Mouse (Mus musculus): ENCODE results near the gene Emc10.

The Emc10 gene

GRCm38 (mm10) chr7:44462218-44463055 is 33.9 kb downstream of the Emc10 start:
- DNase-seq: no peak

GRCm38 (mm10) chr7:44461503-44462217 is 34.7 kb downstream of the Emc10 start:
- DNase-seq: no peak

DNA sequence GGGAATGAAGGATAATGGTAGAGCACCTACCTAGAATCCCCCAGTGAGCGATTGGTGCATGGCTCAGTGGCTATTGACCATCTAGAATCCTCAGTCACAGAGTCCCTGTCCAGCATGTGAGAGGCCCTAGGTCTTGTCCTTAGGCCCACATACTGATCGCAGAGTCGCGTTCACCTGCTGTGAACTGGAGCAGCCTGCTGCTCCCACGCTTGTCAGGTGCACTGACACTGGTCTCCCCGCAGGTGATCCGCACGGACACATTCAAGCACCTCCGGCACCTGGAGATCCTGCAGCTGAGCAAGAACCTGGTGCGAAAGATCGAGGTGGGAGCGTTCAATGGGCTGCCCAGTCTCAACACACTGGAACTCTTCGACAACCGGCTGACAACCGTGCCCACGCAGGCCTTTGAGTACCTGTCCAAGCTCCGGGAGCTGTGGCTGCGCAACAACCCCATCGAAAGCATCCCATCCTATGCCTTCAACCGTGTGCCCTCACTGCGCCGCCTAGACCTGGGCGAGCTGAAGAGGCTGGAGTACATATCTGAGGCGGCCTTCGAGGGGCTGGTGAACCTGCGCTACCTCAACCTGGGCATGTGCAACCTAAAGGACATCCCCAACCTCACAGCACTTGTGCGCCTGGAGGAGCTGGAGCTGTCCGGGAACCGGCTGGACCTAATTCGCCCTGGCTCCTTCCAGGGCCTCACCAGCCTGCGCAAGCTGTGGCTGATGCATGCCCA is 35.4 kb downstream of the Emc10 start:
- no peak for DNase-seq

GRCm38 (mm10) chr7:44460067-44460466 is 36.3 kb downstream of the Emc10 start:
- no peak for DNase-seq

GRCm38 (mm10) chr7:44456302-44456701 is 40.0 kb downstream of the Emc10 start:
- DNase-seq: no peak

GRCm38 (mm10) chr7:44453256-44453655 is 43.1 kb downstream of the Emc10 start:
- DNase-seq: no peak

DNA sequence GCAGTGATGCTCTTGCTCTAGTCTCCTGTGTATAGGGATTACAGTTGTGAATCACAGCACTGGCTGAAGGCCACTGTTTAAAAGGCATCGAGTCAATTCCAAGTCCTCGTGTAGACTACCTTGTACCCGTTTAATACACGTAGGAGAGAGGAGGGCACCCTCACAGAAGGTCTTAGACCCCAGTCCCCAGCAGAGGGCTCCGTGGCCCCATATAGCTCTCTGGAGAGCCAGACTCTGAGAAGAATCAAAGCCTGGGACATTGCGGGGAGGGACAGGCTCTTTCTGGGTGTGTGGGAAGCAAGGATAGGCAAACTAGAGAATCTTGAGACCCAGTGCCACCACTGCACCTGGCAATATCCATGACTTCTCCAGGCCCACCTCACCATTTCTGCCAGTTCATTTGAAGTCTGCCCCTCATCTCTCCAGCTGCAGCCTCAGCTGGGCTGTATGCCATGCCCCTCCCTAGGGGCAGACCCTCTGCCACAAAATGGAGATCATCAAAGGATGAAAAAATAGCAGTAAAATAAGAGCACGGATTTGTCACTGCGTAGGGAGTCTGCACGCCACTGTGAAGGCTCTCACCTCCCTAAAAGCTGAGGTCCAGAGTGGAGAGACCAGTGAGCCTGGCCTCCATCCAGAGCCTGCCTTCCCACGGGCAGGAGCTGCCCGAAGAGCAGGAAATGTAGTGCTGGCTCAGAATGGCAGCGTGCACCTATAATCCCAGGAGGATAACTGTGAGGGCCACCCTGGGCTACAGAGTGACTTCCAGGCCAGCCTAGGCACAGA is 50.1 kb downstream of the Emc10 start:
- no peak for DNase-seq

- no peak for DNase-seq
Observed at GRCm38 (mm10) chr7:44445528-44445923, 50.8 kb downstream of the Emc10 start.

DNA sequence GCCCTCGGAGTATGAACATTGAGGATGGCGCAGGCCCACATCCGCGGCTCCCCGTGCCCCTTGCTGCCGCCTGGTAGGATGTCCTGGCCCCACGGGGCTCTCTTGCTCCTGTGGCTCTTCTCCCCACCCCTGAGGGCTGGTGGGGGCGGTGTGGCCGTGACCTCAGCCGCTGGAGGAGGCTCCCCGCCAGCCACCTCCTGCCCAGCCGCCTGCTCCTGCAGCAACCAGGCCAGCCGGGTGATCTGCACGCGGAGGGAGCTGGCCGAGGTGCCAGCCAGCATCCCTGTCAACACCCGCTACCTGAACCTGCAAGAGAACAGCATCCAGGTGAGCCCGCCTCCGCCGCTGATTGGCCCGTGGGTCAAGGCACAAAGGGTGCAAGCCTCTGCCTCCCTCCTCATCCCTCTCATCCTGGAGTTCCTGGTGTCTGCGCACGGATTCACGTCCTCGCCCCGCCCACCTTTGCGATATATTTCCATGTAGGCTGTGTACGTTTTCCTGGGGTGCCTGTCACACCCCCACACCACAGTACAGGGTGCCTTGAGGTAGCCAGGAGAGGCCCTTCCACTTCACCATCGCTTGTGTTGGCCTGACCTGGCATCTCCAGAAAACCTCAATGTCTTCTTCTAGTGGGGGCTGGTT is 51.3 kb downstream of the Emc10 start:
- no peak for DNase-seq

DNA sequence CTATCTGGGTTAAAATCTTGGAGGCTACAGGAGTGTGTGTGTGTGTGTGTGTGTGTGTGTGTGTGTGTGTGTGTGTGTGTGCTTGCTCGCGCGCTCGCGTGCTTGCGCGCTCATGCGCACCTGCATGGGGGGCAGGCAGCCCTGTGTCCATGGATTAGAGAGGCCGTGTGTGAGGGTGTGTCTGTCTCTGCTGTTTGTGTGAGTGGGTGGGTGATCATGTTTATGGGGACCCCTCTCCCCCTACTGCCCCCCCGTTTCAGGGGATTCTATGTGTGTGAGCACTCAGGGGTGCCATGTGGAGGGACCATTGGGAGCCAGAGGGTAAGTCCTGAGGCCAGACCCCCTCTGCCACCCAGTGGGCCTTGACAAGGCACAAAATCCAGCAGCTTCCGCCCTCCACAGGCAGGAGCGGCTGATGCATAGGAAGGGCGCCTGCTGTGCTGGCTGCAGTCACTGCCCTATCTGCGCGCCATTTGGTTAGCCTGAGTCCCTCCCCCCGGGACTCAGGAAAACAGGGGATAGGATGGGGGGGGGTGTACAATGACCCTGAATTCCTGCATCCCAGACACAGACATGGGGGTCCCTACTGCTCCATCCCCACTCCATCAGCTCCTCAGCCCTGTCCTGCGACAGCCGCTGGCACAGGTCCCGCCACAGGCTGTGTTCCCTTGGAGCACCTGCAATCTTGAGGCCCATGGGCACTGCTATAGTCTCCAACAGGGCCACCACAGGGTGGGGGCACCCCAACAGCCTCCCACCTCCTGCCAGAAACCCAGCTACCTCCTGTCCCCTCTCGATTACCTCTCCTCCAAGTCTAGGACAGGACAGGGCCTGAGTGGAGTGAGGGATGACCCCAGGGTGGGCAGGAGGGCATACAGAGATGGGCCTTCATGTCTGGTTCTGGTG is 52.8 kb downstream of the Emc10 start:
- no peak for DNase-seq

DNA sequence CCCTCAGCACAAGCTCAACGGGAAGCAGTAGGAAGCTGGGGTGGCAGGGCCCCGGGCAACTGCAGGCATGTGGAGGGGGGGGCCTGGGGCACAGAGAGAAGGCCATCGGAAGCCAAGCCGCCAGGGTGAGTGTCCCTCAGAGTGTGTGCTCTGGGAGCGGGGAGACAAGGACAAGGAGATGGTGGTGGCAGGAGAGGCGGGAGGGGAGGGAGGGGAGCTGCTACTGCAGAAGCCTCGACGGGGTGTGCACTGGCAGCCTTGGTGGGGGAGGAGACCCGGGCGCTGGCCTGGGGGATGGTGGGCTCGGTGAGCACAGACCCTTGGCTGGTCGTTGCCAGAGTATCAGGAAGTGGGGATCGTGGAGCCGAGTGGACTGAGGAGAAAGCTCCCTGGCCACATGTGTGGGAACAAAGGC is 53.9 kb downstream of the Emc10 start:
- DNase-seq: no peak

GRCm38 (mm10) chr7:44441648-44442109 is 54.6 kb downstream of the Emc10 start:
- no peak for DNase-seq

GRCm38 (mm10) chr7:44441180-44441579 is 55.1 kb downstream of the Emc10 start:
- DNase-seq: no peak

DNA sequence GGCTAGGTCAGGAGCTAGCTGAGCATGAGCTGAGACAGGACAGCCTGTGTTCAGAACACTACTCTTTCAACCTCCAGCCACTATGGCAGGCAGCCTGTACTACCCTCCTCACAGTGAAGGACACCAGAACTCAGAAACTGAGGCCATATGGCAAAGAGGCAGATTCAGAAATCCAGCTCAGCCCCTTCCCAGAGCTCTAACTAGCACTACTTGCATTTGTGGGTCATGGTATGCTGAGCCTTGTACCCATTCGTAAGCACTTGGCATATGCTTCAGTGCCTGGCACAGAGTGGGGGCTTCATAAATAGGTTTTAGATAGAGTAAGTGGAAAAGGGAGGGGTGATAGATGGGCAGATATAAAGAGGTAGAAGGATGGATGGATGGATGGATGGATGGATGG is 55.9 kb downstream of the Emc10 start:
- no peak for DNase-seq

Measured in thymus, adult 18-20 months (tissue).